Mouse (Mus musculus): ENCODE data around the gene Rnf150.
"Not testable (repeated sequence)": the region's sequence is repeated elsewhere in the genome, so short reads cannot be mapped to it uniquely, and the experiment has no call there.

The Rnf150 gene

DNA sequence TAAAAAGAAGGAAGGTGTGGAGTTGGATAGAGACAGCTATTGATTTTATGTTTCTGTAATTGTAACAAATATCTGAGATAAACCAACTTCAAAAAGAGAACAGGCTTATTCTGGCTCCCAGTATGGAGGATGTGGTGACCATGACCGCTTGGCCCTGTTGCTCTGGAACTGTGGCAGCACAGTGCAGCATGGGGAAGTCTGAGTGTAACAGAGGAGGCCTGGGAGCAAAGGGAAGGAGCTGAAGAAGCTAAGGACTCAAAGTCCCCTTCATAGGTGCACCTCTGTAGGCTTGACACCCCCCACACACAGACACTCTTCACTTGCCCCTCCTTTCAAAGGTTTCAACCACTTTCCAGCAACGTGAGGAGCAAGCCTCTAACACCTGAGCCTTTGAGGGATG, 214.2 kb downstream of the Rnf150 start:
- no peak for DNase-seq (ENCODE audit: low read depth)

DNA sequence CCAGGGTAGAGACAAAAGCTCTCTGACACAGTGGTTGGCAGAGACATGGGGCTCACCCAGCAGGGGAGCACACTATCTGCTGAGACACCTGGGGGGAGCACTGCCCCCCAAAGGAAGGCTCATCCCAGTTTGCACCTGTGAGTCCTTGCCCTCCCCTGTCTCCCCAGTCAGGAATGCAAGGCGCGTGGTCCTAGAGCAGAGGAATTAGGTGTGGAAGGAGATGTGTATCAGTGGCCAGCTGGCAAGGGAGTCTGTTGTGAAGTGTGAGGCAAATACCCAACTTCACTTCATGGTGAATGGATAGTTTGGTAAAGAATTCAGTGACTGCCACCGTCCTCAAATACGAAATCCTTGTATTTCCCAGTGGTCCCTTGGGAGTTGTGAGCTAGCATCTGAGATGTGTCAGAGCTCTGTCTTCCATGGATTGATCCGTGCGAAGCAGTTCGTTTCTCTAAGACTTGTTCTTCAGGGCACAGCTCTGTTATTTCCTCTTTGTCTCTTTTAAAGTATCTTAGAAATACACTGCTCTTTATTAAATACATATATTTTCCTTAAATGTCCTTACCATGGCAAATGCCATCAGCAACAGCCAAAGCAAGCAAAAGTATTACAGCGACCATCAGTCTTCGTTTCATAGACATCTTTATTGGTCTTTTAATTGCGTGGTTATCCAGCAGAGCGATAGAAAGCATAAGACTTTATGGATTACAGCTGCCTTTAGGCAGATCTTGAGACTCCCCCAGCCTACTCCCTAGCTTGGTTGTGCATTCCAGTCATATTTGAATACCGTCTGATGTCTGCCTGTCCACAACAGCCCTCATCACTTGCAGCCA, 215.8 kb downstream of the Rnf150 start:
- no peak for DNase-seq (ENCODE audit: low read depth)

DNA sequence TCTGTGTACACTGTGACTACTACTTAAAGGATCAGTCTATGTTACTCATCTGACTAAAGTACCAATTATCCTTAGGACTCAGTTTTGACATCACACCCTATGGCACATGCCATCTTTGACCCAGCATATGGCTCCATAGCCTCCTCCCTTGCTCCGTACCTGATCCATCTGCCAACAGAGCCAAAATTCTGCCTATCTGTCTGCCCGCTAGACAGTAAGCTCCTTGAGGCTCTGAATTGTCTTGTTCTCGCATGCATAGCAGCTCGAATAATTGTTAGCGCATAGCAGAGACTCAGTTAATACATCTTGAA, 216.3 kb downstream of the Rnf150 start:
- DNase-seq (ENCODE audit: low read depth) = no peak

DNA sequence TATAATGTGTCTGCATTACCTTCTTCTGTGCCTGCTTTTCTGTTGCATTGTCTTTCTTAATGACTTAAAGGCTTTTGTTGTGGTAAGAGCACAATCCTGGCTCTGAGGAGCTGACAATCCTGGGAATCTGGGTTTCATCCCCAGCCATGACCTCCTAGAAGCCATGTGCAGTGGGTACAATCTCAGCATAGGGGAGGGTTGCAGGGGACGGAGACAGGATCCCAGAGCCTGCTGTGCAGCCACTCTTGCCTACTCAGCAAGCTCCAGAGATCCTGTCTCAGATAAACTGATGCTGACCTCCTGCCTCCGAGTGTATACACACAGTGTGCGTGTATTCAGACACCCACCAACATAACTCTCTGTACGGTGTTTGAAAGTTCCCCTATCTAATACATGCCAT, 218.1 kb downstream of the Rnf150 start:
- no peak for DNase-seq (ENCODE audit: low read depth)

DNA sequence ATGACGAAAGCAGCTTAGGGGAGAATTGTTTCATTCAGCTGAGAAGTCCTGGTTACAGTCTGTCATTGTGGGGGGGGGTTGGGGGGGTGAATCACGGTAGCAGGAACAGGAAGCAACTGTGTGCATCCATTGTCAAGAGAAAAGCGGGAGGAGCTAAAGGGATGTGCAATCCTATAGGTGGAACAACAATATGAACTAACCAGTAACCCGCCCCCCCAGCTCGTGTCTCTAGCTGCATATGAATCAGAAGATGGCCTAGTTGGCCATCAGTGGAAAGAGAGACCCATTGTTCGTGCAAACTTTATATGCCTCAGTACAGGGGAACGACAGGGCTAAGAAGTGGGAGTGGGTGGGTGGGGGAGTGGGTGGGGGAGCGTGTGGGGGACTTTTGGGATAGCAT, 218.7 kb downstream of the Rnf150 start:
- not testable (repeated sequence) for DNase-seq (ENCODE audit: low read depth)

DNA sequence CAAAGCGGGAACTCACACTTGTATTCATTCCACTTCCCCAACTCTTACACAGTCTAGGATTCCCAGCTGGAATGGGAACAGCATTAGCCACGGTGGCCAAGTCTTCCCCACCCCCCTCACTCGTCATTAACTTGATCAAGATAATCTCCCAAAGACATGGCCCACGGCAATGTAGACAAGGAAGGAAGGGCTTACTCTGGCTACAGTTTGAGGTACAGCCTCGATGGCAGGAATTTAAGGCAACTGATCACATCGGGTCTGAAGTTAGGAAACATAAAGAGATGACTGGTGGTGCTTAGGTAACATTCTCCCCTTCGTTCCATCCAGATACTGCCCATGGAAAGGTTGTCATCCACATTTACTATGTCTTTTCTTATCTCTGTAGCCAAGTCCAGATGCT, 219.1 kb downstream of the Rnf150 start:
- no peak for DNase-seq (ENCODE audit: low read depth)

DNA sequence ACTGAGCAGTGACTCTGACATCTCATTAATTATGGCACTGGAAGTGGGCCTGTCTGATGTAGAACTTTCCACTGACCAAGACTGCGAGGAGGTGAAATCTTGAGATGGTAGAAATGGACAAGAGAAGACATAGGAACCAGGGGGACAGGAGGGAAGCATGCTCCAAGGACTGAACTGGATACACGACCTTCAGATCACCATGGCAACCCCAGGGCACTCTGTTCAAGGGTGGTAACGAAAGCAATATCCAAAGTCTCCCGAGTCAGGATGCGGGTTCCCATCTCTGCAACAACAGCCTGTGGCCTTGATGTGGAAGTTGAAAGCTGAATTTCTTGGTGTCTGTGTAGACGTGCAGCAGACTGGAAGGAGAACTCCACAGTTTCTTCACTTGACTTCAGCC, 220.3 kb downstream of the Rnf150 start:
- no peak for DNase-seq (ENCODE audit: low read depth)

DNA sequence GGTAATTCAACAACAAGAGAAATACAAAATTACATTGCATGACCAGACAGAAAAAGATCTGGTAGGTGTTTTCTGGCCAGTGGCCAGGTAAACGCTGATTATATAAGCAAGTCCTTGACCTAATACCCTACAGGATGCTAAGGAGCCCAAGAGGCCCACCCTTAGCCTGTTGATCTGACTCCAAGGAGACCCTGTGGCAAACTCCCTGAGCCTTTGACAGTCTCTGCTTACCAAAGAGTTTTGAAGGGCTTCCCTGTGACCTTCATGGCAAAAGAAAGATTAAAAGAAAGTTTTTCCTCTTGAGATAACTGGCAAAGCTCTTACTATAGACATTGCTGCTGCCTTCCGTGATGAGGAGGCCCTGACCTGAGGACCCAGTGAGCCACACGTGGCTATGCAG, 222.4 kb downstream of the Rnf150 start:
- no peak for DNase-seq (ENCODE audit: low read depth)

DNA sequence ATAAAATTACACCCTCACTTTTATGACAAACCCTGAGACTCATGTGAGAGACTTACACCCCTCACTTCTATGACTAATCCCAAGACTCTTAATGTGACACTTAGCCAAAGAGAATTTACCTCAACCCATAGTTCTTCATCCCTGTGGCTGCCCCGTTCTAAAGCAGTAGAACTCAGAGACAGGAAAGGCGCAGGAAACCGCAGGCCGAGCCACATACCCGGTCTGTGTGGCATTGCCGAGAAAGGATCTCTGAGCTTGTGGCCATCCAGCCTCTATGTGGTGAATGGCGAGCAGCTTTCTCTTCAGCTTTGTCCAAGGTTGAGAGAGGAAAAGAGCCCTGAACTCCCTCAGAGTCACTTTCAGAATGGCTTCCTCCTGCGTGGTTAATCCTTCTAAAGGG, 223.5 kb downstream of the Rnf150 start:
- no peak for DNase-seq (ENCODE audit: low read depth)

DNA sequence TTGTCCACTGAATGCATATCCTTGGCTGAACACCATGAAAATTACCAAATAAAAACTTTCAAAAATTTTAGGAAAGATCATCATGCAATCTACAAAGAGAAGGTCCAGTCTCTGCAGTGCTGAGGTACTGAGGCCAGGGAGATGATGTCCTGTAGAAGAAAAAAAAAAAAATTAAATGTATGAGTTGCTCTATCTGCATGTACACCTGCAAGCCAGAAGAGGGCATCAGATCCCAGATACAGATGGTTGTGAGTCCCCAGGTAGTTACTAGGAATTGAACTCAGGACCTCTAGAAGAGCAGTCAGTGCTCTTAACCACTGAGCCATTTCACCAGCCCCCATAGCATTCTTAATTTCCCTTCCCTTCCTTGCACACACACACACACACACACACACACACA, 224.4 kb downstream of the Rnf150 start:
- DNase-seq (ENCODE audit: low read depth) = no peak

DNA sequence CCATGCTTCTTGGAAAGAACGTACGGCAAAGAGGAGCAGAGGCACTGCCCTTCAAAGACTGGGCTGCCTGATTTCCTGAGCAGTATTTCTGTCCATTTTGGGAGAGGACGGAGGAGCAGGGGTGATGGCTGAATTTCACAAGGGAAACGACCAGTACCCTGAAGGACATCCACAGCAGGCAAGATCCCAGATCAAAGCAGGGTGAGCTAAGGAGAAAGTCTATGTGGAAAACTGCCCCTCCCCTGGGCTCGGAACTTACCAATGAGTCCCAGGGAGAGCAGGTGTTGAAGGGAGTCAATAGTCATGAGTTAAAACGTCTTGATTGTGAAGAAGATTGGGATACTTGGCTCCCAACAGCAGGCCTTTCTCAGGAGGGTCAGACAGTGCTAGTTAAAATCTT, 225.0 kb downstream of the Rnf150 start:
- no peak for DNase-seq (ENCODE audit: low read depth)

DNA sequence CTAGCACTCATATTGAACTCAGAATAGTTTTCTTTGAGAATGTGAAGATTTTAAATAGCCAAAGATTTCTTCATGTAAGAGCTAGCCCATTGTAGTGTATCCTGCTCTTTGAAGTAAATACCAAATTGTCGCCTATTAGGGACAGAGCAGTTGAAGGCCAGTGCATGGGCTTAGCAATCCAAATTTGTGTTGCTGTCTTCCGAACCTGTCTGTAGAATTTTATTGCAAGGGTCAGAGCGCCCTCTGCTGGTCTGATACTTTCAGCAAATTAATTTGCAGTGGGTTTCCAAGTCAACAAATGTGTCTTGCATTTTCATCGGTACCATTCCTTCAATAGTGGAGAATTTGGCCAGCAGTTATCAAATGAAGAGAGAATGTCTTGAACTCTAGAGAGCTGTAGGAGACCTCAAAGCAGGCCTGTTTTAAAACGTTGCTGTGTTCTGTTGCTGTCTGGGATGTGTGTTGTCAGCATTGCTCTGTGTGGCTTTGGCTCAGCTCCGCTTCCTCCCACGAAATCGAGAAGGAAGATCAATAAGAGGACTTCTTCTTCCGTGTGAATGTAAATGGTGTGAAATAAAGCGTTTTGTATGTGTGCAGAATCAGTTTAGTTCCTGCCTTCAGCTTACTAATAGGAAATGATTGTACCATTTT, 226.3 kb downstream of the Rnf150 start:
- peak; percentile 73 for DNase-seq (ENCODE audit: low read depth)

DNA sequence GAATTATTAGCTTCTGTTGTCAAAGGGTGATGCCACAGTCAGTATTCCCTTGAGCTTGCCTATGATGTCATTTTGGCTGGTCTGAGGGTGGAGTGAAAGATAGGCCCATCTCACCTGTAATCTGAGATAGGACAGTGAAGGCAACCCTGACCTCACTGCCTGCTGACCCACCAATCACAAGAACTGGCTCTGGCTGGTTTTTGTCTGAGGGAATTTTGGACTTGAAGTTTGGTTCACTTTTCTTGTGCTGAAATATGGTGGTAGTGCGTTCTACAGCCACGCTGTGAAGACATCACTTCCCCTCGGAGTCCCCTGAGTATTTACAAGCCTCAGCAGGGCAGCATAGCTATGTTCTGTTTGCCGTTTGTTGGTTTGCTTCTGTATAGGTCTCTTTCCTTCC, 227.3 kb downstream of the Rnf150 start:
- no peak for DNase-seq (ENCODE audit: low read depth)

DNA sequence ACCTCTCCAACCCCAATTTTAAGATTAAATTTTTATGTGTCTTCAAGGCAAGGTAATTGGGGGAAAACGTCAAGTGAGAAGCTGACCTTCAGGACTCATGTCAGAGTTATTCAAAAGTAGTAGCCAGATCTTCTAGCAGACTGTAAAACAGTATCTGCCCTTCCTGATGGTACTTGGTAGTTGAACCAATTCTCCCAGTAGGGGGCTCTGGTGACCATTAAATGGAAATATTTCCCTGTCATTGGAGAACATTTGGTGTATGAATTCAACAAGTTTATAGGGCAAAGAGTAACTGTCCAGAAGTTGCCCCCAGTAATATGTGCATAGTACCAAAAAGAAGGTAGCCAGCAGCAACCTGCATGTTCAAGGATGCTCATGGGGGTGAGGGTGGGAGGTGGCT, 236.9 kb downstream of the Rnf150 start:
- no peak for DNase-seq (ENCODE audit: low read depth)

DNA sequence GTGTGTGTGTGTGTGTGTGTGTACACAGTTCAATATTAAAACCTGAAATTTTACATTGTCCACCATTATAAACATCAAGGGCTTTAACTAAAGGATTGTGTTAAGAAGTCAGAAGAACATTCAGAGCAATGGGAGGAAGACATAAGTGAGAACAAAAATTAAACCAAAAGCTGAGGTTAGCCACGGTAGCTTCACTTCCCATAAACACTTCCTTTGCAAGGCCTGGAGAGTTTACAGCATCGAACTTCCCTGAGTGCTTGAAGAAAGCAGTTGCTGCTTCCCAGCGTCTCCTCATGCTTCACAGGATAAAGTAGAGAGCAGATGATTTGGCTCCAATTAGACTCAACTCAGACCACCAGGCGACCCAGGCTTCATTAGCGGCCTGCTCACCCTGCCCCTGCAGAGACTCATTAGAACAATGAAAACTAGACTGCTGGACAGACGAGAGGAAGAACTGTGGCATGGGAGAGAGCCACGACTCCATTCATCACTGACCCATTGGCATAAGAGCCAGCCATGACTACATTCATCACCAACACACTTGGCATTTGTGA, 239.9 kb downstream of the Rnf150 start:
- no peak for DNase-seq (ENCODE audit: low read depth)

DNA sequence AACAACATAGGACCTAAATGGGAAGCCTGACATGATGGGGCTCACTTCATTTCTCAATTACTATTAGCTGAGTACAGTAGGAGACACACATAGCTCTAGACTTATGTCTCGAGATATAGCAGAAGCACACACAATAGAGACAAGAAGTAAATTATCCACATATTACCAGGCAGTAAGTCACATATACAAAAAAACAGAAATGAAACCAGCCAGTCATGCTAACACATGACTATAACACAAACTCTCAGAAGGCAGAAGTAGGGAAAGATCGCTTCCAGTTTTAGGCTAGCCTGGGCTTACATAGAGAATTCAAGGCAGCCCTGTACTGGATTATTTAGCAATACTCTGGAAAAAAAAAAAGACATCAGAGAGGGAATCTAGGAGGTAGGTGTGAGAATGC, 240.8 kb downstream of the Rnf150 start:
- DNase-seq (ENCODE audit: low read depth) = no peak

DNA sequence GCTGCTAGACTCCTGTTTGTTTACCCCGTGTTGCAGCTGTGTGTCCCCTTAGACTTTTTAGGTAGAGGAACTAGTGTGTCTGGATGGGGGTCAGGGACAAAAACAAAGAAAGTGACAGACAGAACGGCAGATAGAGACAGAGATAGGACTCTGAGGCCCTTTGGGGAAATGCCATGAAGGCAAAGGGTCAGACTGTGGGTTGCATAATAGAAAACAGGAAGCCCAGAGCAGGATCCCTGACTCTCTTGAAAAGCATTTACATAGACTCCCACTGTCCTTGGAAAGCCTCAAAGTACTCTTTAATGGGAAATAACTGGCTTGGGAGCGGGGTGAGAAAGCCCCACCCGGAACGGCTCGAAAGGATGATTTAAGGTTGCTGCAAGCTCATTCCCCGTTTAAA, 246.6 kb downstream of the Rnf150 start:
- no peak for DNase-seq (ENCODE audit: low read depth)

DNA sequence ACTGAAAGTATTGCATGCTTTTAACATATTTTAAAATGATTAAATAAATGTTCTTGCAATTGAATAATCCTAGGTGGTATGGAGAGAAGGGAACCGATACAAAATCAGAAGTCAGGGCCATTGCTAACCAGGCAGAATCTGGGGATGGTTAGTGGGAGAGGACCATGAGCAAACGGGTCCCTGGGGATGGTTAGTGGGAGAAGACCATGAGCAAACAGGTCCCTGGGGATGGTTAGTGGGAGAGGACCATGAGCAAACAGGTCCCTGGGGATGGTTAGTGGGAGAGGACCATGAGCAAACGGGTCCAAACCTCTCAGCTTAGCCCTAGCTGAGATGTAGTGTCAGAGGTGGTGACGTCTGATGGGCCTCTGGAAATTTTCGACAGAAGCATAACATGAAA, 247.0 kb downstream of the Rnf150 start:
- no peak for DNase-seq (ENCODE audit: low read depth)

DNA sequence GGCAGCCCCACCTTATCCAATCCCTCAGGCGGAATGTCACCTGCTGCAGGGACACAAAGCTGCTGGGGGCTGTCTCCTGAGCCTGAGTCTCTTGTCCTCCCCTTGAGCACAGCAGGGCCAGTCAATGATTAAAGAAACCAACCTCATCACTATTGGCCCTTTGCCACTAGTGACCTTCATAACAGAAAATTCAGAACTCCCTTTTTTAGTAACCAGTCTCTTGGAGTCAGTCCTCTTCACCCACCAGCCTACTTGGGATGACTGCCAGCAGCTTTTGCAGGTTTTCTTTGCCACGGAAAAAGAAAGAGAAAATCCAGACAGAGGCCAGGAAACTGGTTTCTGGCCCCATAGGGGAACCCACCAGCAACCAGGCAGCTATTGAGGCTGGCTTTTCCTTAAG, 271.9 kb downstream of the Rnf150 start:
- no peak for DNase-seq (ENCODE audit: low read depth)

DNA sequence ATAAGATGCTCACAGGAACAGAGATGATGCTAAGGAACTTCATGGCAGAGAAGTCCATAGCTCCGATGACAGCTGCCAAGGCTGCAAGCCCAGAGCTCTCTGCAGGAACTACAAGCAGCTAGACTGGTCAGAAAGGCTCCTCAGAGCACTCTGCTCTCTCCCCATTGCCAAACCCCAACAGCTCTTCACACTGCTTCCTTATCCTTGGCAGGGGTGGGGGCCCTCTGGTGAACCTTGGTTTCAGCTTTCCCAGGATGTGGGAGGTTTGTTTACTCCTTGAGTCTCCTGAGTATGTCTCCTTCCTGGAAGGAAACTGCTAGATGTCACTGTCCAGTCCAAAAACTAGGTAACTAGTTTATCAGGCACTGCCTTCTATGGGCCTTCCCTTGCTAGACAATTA, 276.9 kb downstream of the Rnf150 start:
- no peak for DNase-seq (ENCODE audit: low read depth)

DNA sequence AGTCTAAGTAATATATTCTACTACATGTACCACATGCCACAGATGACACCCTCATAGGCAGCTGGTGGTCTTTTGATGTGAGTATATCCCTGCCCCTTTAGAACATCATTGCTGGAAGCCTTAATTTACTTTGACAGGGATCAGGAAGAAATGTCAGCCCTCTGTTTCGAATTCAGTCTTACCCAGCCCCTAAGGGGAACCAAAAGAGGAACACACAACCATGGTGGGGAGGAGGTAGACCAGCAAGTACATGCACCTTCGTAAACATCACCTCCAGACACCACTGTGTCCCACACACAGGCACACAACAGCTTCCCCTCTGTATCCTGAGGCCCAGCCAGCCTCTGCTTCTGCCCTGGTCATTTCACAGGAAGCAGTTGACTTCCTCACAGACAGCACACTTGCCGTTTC, 277.6 kb downstream of the Rnf150 start:
- no peak for DNase-seq (ENCODE audit: low read depth)

All from naive thymus-derived CD4-positive, alpha-beta T cell, adult 2 months (primary cell).